Mouse (Mus musculus): ENCODE measurements at regions not wholly inside any gene's neighbourhood (a gene's known extent, or its start where the extent isn't known, plus 50 kb on each side); places are given as distances from the start of the nearest gene placed in this dataset.

DNA sequence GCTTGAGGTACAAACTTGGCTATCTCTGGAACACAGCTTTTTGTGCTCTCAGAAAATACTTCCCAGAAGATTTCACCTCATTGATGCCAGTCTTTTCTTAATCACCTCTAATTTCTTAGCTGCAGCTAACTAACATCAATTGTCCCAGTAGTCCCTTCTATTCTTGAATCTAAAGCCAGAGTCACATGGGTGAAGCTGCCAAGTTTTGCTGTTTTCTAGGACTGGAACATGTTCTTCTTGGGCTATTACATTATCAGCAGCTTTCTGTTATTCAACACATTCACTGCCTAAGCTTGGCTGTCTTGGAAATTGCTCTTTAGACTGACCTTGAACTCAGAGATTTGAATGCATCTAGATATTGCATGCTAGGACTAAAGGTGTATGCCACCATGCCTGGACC is 583.9 kb downstream of the Cetn3 start:
- no peak for DNase-seq

DNA sequence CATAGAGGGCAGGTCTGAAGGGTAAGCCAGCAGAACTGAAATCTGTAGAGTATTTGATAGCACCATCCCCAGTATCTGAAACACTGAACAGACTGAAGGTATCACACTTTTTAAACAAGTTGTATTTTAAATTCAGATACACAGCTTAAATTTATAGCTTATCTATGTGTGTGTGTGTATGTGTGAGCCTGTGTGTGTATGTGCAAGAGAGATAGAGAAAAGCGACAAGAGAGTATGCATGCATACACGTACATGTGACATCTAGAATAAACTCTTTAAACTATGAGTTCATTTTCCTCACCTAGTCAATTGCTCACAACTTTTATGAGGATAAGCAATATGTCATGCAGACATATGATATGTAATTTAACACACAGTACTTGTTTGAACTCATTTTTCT is 588.7 kb downstream of the Cetn3 start:
- DNase-seq, result no peak

DNA sequence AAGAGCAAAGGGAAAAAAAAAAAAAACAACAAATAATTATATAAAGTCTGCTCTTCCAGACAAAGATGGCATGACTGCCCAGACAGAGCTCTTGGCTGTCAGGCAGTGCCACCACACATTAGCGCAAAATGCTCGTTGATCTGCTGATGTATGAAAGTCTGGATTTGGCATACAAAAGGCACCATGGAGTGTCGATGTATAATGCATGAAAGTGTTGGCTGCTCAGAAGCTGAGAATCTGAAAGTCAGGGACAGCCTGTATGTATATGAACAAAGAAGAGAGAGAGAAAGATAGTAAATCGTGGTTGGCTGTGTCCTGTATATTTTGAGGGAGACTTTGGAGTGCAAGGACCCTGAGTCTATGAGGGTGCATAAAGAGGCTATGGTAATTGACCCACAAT is 589.7 kb downstream of the Cetn3 start:
- DNase-seq, result no peak

DNA sequence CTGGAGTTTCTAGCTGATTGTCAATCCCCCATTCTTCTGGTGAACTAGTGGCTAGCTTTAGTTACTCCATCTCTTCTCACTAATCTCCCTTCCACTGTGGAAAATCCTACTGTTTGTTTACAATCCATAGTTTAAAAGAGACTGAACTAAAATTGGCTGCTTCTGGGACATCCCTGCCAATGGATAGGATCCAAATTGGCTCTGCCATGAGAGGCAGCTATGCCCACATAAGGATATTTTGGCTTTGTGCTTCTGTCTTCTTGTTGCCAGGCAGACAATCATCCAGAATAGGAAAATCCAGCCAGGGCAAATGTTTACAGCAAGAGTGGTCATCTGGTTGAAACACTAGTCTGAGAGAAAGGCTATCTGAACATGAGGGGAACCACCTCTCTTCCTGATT is 610.0 kb downstream of the Cetn3 start:
- DNase-seq, result no peak

DNA sequence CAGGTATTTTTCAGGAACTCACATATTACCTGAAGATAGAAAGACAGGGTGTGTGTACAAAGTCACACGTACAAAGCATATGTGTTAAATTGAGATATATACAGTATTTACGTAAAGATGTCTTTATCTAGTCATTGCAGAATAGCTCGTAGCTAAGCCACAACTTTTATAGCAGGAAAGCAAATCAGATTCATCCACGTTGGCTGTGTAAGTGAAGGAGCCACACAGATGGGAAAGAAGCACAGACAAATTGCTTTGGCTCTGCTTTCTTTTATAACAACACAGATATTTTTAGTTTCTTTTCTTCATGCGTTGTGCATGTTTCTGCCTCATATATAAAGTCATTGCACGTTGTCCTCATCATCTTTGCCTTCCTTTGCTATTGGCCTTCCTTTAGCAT is 610.6 kb downstream of the Cetn3 start:
- DNase-seq, result no peak

DNA sequence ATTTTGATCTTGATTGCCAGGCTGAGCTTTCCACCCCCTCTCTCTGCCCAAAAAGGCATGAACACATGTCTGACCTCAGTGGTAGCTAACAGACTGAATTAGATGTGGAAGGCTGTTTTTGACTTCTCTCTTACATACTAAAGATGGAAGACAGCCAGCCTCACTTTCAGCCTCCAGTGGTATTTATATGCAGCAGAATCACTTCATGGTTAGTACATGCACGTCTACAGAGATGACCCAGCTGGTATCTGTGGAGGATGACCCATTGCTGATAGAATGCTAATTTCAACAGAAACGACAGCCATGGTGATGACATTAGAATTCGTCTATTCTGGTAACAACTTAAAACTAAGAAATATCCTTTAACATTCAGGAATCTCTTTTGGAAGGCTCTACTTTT is 630.8 kb downstream of the Cetn3 start:
- no peak for DNase-seq

DNA sequence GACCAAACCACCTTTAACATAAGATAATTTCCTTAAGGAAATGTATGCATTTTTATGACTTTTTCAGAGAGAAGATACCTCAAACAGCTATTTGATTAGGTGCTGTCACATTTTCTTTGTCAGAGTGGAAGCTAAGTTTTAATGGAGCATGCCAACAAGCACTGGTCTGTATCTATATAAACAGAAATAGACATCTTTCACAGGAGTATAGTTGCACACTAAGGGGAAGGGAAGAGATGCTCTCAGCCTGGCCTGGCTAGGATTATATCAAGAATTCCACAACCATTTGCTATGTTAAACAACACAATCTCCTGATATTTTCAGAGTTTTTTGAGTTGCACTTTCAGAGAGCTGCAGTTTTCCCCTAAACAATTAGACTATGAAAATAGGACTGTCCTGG is 638.1 kb downstream of the Cetn3 start:
- DNase-seq, result no peak

DNA sequence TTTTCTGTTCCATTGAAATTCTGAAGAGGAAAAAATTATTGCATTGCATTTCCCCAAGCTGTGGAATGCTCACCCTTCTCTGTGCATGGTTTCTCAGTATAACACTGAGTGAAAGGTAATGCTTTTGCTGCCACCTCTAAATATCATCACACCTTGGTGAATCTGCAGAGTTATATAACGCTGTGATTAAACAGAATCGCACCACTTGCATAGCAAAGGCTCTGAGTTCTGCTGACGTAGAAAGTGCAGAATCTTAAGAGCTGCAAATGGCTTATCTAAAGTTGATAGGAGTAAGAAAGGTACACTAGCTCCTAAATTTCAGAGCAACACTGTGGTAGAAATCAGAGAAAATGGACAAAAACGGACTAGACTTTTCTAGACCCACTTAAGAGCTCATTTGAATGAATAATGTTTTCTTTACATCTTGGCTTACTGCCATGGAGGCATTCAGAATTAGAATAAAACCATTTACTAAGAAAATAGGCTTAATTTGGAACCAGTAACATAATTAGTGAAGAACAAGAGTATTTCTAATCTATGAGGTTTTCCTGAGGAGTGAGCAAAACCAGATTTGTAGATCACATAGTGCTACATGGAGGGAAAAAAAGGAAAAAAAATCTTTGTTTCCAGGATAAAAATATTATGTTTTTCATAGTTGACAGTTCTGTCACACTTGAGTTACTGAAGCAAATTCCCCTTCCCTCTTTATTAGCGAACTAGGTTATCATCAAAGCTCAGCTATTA is 641.2 kb downstream of the Cetn3 start:
- DNase-seq, result no peak

DNA sequence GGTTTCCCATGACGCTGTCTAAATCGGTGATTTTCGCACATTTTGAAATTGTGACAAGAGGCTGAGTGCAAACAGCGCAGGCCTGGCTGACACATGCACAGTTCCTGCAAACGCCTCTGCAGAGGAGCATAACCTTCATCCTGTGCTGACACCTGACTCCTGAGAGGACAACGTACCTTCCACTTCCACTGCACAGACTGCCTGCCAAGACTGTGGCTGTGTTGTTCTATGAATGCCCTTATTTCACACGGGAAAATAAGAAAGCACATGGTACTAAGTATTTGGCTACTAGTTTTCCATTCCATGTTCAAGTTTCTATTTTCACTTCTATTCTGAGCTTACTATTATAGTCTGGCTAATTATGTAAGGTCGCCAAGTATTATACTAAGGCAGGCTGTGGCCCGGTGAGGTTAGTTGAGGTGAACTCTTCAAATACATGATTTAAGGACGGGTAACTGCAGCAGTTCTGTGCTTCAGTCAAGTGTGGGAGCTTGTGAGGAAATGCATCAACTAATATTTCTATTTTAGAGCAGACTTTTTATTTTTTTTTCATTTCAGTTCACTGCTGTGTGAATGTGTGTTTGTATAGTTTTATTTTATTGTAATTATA is 642.0 kb downstream of the Cetn3 start:
- no peak for DNase-seq

DNA sequence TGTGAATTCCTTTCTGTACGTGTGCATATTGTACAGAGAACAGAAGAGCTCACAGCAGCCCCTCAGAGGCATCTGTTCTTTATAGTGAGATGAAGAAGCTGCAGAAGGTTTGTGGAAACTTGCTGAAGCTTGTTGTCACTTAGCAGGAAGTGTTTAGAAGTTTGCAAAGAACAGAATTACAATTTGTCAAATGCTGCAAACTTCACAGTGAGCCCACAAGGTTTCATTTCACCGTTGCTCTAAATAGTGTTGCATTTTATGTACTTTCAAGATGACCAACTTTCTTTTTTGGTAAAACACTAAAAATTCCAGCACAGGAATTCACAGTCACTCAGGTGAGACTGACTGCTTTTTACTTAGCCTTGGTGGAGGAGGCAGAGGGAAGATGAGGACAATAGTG is 649.5 kb downstream of the Cetn3 start:
- no peak for DNase-seq

DNA sequence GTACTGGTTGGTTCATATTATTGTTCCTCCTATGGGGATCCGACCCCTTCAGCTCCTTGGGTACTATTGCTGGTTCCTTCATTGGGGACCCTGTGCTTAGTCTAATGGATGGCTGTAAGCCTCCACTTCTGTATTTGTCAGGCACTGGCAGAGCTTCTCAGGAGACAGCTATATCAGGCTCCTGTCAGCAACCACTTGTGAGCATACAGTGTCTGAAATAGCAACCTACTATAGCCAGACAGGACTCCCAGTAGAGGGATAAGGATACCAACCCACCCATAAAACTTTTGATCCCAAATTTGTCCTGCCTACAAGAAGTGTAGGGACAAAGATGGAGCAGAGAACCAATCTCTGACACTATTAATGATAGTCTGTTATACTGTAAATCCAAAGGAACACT is 656.4 kb downstream of the Cetn3 start:
- no peak for DNase-seq

DNA sequence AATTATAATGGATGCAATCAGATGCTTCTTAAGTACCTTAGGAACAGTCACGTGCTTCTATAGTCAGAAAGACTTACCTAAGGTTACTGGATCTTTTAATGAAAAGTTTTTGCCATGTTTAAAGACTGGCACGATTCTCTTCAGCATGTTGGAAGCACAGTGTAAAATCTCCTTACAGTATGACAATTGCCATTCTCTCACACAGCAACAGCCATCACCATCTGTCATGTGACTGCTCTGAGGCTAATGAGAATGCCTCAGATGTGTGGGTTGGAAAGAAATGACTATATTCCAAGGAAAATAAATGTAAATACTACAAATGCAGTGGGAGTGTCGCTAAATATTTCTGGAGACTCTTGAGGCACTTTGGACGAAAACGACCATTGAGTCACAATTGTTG is 670.8 kb downstream of the Cetn3 start:
- no peak for DNase-seq

DNA sequence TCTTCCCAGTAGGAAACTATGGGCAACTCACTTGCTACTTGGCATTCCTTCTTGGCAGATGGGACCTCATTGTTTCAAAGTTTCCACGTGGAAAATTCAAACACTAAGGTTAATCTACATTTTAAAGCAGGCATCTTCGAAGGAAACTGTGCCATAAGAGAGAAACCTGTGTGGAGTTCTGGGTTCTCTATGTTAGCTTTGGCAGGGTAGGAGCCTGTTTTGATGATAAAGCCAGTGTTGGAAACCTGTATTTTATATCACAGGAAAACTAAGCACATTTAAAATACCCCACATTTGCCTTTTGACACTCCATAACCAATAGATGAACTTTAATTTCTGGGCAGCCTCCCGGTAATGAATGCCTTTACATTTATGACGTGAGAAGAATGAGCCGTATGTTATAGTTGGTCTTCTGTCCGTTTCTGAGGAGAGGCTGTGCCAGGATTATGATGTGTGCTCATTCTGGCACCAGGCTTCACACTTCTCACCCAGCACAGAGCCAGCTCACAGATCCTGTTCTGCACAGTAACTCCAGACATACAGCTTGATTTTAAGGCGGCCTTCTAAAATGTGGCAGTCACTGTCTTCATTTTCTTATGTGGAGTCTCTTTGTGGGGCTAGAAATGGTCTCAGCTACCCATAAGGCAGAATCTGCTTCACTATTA is 700.5 kb downstream of the Cetn3 start:
- DNase-seq, result no peak

DNA sequence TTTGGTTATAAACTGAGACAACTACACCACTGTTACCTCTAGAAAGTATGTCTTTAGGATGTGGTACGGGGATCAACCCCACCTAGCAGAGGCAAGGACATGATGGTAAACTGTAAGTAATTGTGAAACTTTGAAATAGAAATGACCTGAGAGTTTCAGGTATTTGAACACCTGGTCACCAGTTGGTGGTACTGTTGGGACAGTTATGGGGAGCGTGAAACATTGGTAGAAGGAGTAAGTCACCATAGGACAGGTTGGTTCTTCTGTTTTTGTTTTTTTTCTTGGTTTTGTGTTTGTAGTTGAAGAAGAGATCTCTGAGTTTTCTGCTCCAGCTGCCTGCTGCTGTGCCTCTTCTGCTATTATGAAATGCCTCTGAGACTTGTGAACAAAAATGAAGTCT is 713.7 kb downstream of the Cetn3 start:
- DNase-seq, result no peak

DNA sequence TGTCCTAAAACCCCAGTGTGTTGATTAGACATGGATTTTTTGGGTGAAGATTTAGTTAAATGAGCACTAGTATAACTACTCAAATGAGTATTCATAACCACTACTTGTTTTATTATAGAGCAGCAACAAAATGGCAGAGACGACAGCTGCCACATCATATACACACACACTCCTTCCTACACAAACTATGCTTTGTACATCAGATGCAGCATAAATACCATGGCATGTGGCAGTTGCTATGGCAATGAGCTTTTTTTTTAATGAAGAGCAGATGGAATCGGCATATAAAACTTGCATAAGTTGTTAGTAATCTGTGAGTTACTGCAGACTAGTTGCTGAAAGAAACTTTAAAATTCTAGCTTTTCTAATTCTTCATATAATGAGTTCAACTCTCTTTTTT is 725.3 kb downstream of the Cetn3 start:
- no peak for DNase-seq

DNA sequence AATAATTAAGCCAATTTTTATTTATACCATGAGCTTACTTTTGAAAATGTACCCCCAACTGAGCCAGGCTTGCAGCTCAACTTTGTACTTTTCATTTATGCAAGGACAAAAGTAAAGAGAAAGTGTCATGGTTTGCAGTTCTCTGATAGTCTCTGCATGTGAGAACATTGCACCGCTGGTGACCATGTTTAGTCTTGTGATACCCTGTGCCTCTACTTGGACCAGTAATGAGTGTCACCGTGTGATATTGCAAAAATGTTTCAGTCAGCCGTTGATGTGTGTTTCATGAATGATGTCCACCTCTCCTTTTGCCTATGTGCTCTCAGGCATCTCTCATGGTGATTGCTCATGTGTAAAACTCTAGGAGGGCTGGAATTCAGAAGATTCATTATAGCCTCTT is 726.6 kb downstream of the Cetn3 start:
- no peak for DNase-seq

All from kidney, postnatal 25 days (tissue).